Mouse (Mus musculus): ENCODE data around the gene Mtss1l.
A peak's percentile ranks its signal among the peaks of the same experiment; 100 is the strongest.

Gene Mtss1l

DNA sequence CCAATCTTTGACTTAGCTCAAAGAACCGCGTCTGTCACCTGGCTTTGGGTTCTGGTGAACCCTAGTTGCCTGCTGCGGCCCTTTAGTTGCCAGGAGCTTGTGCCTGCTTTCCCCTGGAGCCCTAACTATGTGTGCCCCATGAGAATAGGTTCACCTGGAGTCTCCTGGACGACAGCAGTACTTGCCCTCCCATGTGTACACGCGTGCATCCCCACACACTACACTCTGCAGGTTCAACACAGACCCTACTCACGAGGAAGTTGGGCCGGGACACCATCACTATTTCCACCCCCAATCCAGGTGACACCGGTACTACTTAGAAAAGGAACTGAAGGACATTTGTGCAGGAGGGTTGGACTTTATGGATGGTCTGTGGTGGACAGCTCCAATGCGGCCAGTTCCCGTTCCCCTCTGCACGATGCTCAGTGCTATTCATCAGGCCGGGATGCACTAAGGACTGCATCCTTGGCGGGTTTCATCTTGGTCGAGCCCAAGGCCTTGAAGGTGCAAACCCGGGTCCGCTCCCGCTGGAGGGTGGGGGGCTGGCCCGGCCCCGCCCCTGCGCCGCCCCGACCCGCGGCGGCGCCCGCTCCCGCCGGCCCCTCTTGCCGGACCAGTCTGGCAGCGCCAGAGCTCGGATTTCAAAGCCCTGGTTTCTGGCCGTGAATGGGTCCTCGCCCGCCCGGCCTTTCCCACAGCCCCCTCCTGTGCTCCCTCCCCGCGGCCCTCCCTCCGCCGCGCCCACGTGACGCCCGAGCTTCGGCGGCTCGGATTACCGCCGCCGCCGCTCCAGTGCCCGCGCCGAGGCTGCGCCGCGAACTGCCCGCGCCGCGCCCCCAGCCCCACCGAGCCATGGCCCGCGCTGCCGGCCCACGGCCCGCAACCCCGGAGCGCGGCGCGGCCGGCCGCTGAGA lies at the start of gene Mtss1l:
TSS of gene Mtss1l (plus strand) at position 792 of the 914 bp plus-strand sequence.
- peak; percentile 66 to 68 for DNase-seq (ENCODE audit: low spot score in 2 of 2)

DNA sequence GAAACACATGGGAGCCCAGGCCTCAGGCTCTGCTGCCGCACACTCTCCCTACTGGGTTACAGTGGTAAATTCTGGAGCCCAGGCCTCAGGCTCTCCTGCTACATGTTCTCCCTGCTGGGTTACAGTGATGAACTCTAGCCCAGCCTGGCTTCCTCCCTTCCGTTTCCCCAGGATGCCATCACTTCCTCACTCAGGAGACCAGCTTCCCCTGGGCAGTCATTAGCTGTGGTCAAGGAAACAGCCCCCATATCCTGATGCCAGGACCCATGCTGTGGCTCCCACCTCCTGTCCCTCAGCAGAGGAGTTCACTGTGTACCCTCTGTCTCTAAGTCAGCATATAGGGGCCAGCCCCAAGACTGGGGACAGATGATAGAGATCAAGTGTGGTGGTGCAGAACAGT lies 49.1 kb upstream of the Mtss1l start:
- no peak for DNase-seq (ENCODE audit: low spot score in 2 of 2)

DNA sequence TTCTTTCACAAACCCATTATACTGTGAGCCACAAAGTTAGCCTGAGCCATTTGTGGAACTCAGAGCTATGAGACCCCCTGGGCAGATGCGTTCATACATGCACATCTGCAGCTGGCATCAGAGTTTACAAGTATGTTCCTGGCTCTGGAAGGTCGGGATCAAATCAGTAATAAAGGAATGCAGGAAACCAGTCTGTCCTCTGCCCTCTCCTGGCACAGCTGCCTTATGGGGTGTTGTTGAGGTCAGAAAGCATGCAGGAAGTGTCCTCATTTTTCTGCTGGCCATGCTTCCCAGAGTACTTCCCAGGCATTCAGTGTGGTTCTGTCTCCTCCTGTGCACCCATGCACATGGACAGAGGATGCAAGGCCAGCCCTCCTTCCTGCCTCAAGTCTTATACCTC lies 48.1 kb upstream of the Mtss1l start:
- no peak for DNase-seq (ENCODE audit: low spot score in 2 of 2)

DNA sequence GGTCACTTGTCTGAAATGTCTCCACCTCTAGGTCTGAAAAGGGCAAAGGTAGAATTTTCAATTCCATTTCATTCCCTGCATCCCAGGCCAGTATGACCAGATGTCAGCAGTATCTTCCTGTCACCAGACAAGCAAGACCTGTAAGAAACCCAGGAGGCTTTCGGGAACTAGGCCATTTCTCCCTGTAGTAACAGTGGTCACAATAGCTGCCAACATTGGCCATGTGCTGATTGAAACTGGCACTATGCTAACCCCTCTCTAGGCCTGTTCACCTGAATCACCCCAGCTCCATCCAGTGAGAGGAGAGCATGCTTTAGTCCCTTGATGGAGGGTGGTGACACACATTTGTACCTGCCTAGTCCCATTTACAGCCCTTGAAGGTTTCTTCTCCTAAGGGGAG lies 46.7 kb upstream of the Mtss1l start:
- no peak for DNase-seq (ENCODE audit: low spot score in 2 of 2)

GRCm38 (mm10) chr8:110676702-110677101 lies 44.6 kb upstream of the Mtss1l start:
- no peak for DNase-seq (ENCODE audit: low spot score in 2 of 2)

GRCm38 (mm10) chr8:110677174-110677660 lies 44.1 kb upstream of the Mtss1l start:
- DNase-seq (ENCODE audit: low spot score in 2 of 2): no peak

DNA sequence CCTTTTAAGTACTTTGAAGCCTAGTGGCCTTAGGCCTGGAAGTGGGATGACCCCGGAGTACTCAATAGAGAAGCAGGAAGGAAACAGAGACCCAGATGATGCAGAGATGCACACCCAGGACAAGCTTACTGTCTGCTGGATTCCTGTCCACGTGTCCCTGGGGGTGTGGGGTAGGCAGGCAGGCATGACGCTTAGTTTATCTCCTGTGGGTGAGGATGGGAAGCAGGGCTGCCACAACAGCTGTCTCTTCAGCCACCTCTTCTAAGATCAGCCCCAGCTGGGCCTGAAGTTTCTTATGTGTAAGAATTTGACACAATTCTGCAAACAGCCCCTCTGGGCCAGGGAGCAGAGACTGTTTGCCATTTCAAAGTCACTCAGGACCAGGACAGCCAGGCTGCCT lies 42.3 kb upstream of the Mtss1l start:
- DNase-seq (ENCODE audit: low spot score in 2 of 2): no peak

DNA sequence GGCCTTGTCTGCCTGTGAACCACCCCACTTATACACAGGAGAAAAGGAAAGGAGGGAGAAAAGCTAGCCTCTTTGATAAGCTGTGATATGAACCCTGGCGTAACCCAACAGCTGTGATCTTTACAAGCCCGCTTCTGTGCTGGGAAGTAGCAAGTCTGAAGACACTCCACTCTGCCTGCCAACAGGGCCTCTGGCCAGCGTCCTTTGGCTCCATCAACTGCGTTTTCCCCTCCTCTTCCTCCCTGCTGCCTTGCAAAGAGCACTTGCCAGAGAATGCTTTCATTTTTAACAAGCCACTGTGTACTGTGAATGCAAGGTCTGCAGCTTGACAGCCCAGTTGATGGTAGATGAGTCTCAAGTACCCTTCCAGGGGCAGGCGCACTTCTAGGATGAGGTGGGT lies 33.5 kb upstream of the Mtss1l start:
- peak; percentile 11 to 51 for DNase-seq (ENCODE audit: low spot score in 2 of 2)

- no peak for DNase-seq (ENCODE audit: low spot score in 2 of 2)
Measured at GRCm38 (mm10) chr8:110689961-110690360, 31.3 kb upstream of the Mtss1l start.

GRCm38 (mm10) chr8:110694226-110694625 lies 27.1 kb upstream of the Mtss1l start:
- DNase-seq (ENCODE audit: low spot score in 2 of 2): no peak

DNA sequence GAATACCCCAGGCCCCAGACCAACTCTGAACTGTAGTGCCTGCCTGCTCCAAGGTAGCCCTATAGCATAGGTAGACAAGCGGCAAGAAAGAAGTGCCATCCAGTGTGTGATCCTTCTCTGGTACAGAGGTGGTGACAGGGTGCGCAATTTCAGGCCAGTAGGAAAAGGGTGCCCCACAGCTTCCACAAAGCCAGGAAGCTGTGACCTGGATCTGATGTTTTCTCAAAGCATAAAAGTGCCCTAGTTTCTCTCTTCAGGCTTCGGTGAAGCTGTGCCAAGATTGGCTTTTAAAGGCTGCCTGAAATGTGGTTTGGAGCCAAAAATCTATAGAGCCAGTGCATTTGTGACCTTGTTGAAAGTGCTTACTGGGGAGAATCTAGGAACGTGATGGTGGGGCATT lies 26.4 kb upstream of the Mtss1l start:
- no peak for DNase-seq (ENCODE audit: low spot score in 2 of 2)

DNA sequence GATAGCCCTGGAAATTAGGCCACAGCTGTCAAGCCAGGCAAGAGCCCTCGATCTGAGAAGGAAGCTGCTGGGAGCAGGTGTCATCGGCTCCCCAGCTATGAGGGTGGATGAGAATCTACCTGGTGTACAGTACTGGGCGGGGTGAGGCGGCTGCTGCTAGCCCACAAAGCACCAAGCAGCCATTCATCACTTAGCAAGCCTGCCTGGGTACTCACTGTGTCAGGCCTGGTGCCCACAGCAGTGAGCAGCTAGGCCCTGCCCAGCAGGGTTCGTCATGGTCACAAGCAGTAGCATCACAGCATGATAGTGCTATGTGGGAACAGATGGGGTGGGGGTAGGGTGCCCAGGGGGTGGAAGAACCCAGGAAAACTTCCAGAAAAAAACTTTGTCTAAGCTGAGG lies 25.8 kb upstream of the Mtss1l start:
- no peak for DNase-seq (ENCODE audit: low spot score in 2 of 2)

DNA sequence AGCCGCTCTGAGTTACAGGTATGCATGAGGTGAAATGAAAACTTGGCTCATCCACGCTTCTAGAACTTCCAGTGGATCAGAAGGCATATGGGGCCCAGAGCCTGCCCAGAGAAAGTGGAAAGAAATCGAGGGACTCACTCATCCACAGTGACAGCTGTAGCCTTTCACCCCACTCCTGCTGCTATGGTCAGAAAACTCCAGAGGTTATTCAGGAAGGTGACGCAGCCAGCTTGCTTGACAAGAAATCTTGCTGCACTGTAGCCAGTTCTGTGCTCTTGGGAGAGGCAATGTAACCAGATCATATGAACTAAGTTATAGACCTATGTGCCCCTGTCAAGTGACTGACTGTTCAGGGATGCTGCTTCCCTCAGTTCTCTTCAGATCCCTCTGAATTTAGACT lies 25.2 kb upstream of the Mtss1l start:
- no peak for DNase-seq (ENCODE audit: low spot score in 2 of 2)

- DNase-seq (ENCODE audit: low spot score in 2 of 2): no peak
Measured at GRCm38 (mm10) chr8:110697571-110697970, 23.7 kb upstream of the Mtss1l start.

- no peak for DNase-seq (ENCODE audit: low spot score in 2 of 2)
Measured at GRCm38 (mm10) chr8:110698098-110698497, 23.2 kb upstream of the Mtss1l start.

GRCm38 (mm10) chr8:110699501-110699900 lies 21.8 kb upstream of the Mtss1l start:
- DNase-seq (ENCODE audit: low spot score in 2 of 2): no peak

- DNase-seq (ENCODE audit: low spot score in 2 of 2): no peak
Measured at GRCm38 (mm10) chr8:110700561-110700960, 20.7 kb upstream of the Mtss1l start.

GRCm38 (mm10) chr8:110702636-110703459 lies 18.4 kb upstream of the Mtss1l start:
- no peak for DNase-seq (ENCODE audit: low spot score in 2 of 2)

GRCm38 (mm10) chr8:110703460-110704061 lies 17.7 kb upstream of the Mtss1l start:
- no peak for DNase-seq (ENCODE audit: low spot score in 2 of 2)

DNA sequence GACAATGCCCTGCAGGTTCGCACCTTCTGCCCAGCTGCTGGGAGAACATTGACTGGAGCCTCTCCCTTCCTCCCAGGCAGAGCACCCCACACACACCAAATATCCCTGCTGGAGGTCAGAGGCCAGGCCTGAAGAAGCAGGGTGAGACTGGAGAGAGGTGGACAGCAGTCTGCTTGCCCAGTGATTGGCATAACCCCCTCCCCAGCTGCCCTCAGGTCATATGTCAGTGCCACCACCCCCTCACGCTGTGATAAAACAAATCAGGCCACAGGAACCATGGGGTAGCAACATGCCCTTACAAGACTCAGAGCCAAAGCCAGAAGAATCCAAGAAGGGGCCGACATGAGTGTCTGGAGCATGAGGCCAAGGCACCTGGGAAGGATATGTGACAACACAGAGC lies 17.2 kb upstream of the Mtss1l start:
- no peak for DNase-seq (ENCODE audit: low spot score in 2 of 2)

GRCm38 (mm10) chr8:110705391-110706287 lies 15.6 kb upstream of the Mtss1l start:
- DNase-seq (ENCODE audit: low spot score in 2 of 2): no peak

Data from urinary bladder, adult 18-20 months (tissue).